Mouse (Mus musculus): ENCODE results near the gene Msi2. TPM values are rescaled to one million over a fixed set of nuclear protein-coding genes. Genes with fewer than 3 reads are reported as not detected.

Gene Msi2
- polyA plus RNA-seq, 1 experiment from 2014 or later: 20.2 TPM

DNA sequence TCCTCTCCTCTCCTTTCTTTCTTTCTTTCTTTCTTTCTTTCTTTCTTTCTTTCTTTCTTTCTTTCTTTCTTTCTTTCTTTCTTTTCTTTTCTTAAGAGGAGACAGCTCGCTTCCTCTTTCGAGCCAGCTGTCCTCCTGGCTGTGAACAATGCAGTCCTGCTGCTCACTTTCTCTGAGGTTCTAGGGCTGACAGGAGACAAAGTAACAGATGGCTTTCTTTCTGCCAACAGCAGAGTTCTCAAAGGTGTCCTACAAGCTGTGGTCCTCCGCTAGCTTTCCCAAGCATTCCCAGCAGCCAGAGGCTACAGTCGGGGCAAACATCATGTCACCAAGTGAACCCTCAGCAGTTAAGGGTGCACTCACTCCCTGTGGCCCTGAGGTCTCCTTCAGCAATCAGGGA, 419.0 kb downstream of the Msi2 start:
- DNase-seq (ENCODE audit: low spot score): no peak
- H3K27me3 ChIP-seq (replicated peaks; ENCODE audit: low read depth, poor library complexity, severe bottlenecking): peaks cover 33% of the 10 kb centered on the region
- 83% methylated on average over 4 of the region's 4 CpGs for WGBS
- 0 out of 2 replicates have a peak overlapping the region, but pooled peaks have one; percentile 51 for H3K27ac ChIP-seq (replicated peaks)
- H3K4me1 ChIP-seq: peaks cover 43% of the 10 kb centered on the region
- no peaks in the 10 kb centered on the region for H3K36me3 ChIP-seq (replicated peaks)
- H3K4me3 ChIP-seq: no peak overlapping the region
- no peaks in the 10 kb centered on the region for H3K9me3 ChIP-seq

DNA sequence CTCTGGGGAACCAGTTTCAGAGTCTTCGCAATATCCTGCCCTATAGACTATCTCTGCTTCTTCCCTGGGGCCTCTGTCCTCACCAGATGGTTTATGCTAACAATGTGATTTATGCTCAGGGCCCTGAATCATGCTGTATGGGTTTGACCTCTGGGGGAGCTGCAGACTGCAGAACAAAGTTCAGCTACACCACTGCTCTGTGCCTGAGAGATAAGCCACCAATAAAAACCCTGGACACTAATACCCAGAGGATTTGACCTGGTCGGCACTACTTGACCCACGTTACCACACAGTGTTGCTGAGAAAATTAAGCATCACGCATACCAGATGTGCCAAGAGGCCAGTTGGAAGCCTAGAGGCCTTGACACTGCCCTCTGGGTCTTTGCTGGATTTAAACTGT, 420.8 kb downstream of the Msi2 start:
- DNase-seq (ENCODE audit: low spot score): peak; percentile 56
- WGBS: 44% methylated on average over 4 of the region's 4 CpGs
- Histone ChIP-seq H3K27me3 (replicated peaks; ENCODE audit: low read depth, poor library complexity, severe bottlenecking) (peaks cover 51% of the 10 kb centered on the region), H3K36me3 (replicated peaks) (no peaks in the 10 kb centered on the region), H3K9me3 (no peaks in the 10 kb centered on the region), H3K4me3 (no peak overlapping the region), H3K4me1 (peaks cover 60% of the 10 kb centered on the region), H3K27ac (replicated peaks) (peak overlapping the region; percentile 20; the same call in 1 of the 2 replicates)

DNA sequence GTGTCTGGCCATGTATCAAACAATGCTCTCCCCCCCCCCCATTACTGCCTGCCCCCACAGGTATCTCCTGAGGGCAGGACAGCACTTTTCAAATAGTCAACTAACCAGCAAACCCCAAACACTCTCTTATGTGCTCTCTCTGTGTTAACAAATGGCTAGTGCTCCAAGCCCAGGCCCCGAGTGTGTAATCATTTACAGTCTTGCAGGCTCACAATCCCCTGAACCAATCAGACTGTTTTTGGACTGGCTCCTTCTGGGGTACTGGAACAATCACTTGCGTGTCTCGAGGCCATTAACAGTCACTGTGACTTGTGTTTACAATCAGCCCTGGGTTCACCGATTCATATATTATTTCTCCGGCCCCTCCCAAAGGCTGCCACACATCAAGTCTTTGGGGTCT, 423.0 kb downstream of the Msi2 start:
- H3K27ac ChIP-seq (replicated peaks): peak overlapping the region; percentile 80
- no peak overlapping the region for H3K4me3 ChIP-seq
- peaks cover 62% of the 10 kb centered on the region for H3K4me1 ChIP-seq
- DNase-seq (ENCODE audit: low spot score): no peak
- H3K36me3 ChIP-seq (replicated peaks): no peaks in the 10 kb centered on the region
- H3K9me3 ChIP-seq: no peaks in the 10 kb centered on the region
- 77% methylated on average over 5 of the region's 5 CpGs for WGBS
- peaks cover 53% of the 10 kb centered on the region for H3K27me3 ChIP-seq (replicated peaks; ENCODE audit: low read depth, poor library complexity, severe bottlenecking)

DNA sequence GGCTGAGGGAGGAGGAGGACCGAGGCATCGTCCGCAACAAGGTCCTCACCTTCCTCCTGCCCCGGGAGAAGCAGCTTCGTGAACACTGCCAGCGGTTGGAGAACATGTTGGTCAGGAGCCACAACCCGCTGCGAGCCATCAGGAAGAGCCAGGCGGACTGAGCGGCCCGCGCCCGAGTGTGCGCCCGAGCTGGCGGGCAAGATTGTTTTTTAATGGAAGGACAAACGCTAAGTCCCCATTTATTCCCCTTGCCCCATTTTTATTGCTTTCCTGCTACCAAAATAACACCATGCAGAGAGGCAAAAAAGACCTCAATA, 424.0 kb downstream of the Msi2 start:
- Histone ChIP-seq H3K4me3 (peak overlapping the region; percentile 49), H3K27me3 (replicated peaks; ENCODE audit: low read depth, poor library complexity, severe bottlenecking) (peaks cover 48% of the 10 kb centered on the region), H3K4me1 (peaks cover 62% of the 10 kb centered on the region), H3K27ac (replicated peaks) (peak overlapping the region; percentile 80), H3K36me3 (replicated peaks) (no peaks in the 10 kb centered on the region), H3K9me3 (no peaks in the 10 kb centered on the region)
- no peak for DNase-seq (ENCODE audit: low spot score)
- WGBS: 25% methylated on average over 17 of the region's 17 CpGs

DNA sequence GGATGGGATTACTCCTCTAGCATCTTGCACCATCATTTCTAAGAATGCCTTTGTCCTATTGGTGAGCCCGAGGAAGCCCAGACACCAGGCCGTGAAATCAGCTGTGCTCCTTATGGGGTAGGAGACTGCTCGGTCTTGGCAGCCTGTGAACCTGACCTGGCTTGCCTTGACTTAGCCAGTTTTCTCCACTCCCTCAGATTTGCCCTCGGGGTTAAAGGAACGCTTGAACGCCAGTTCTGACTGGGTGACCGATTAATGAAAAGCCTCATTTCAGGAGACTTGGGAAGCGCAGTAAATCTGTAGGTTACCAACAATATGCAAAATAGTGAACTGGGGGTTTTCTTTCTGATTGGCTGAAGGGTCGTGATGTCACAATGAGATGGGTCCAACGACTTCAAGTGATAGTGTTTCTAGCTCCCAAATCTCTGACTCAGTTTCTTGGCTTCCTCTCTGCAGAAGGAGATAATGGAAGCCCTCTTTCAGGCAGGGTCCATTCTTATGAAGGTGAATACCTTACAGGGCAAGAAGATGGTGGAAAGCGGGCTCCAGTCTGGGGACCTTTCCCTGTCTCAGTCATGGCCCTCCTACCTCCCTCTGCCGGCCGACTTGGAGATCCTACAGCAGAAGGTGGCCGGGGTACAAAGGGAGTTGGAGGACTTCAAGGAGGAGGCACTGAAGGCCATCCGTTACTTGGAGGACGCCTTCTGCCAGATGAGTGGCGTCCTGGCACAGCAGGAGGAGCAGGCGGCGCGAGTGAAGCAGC, 424.5 kb downstream of the Msi2 start, which contains the start of gene Ccdc182:
Gene Ccdc182, plus strand, starts transcription at position 428 of the 763 bp plus-strand sequence.
- DNase-seq (ENCODE audit: low spot score): peak; percentile 60
- Histone ChIP-seq H3K4me1 (peaks cover 65% of the 10 kb centered on the region), H3K4me3 (peak within 1 kb of the TSS; percentile 49), H3K9me3 (no peaks in the 10 kb centered on the region), H3K36me3 (replicated peaks) (no peaks in the 10 kb centered on the region), H3K27ac (replicated peaks) (peak within 1 kb of the TSS; percentile 80), H3K27me3 (replicated peaks; ENCODE audit: low read depth, poor library complexity, severe bottlenecking) (peaks cover 52% of the 10 kb centered on the region)
- WGBS: 26% methylated on average over 20 of the region's 20 CpGs

DNA sequence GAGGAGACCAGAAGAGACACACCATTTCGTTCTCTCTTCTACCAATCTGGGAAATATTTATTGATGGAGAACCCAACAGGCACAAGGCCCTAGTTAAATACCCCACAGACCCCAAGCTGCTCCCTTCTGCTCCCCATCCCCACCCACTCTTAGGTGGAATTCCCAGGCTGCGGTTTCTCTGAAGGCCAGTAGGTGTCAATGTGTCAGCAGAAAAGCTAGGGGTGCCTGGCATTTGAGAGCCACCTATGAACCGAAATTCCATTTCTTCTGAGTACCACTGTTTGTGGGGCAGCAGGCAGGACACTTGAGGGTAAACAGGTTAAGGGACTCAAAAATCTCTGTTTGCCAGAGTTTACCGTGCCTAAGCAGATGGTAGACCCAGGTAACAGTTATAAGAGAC, 426.6 kb downstream of the Msi2 start:
- Histone ChIP-seq H3K9me3 (no peaks in the 10 kb centered on the region), H3K27ac (replicated peaks) (peak overlapping the region; percentile 15; the same call in 1 of the 2 replicates), H3K4me3 (no peak overlapping the region), H3K27me3 (replicated peaks; ENCODE audit: low read depth, poor library complexity, severe bottlenecking) (peaks cover 59% of the 10 kb centered on the region), H3K36me3 (replicated peaks) (no peaks in the 10 kb centered on the region), H3K4me1 (peaks cover 58% of the 10 kb centered on the region)
- DNase-seq (ENCODE audit: low spot score): no peak
- 40% methylated on average over 4 of the region's 4 CpGs for WGBS

DNA sequence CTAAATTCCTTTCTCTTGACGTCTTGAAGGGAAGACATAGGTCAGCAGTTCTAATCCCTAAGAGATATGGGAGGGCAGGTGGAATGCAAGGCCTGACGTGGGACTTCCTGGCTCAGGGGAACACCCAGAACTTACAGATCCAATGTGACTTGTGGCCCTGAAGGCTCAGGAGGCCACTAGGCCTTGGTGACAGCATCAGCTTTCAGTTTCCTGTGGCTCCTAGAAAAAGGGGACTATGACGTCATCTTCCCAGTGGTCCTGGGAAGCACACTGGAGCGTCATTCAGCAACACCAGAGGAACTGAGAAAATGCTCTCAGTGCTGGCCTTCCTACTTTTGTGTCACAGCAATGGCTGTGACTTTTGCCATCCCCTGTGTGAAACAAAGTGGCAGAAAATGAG, 427.1 kb downstream of the Msi2 start:
- Histone ChIP-seq H3K4me1 (peaks cover 55% of the 10 kb centered on the region), H3K27me3 (replicated peaks; ENCODE audit: low read depth, poor library complexity, severe bottlenecking) (peaks cover 59% of the 10 kb centered on the region), H3K4me3 (no peak overlapping the region), H3K36me3 (replicated peaks) (no peaks in the 10 kb centered on the region), H3K9me3 (no peaks in the 10 kb centered on the region), H3K27ac (replicated peaks) (peak overlapping the region; percentile 15; the same call in 1 of the 2 replicates)
- DNase-seq (ENCODE audit: low spot score): no peak
- WGBS: 64% methylated on average over 4 of the region's 4 CpGs

Small RNA genes within 50 kb of the gene (microRNA-seq; reads per million reads assigned to microRNA genes)
- gene Mir378b: 0.91 reads per million

Other genes with a start within 250 kb of the Msi2 start
- 16.9 and 17.1 TPM in 2 replicates for gene Akap1, start 146.1 kb upstream of the Msi2 start, polyA plus RNA-seq (2016; fragmentation: Nextera tagmentation; extraction: Ambion mirVana)
- gene Scpep1, start 237.0 kb upstream of the Msi2 start, polyA plus RNA-seq (2016; fragmentation: Nextera tagmentation; extraction: Ambion mirVana): 72.9 and 77.2 TPM in 2 replicates
- not detected in 2 replicates for gene Elobl, start 248.4 kb upstream of the Msi2 start, polyA plus RNA-seq (2016; fragmentation: Nextera tagmentation; extraction: Ambion mirVana)

Data from embryonic facial prominence, embryonic 10.5 days (tissue).